Mouse (Mus musculus) embryonic fibroblast, embryonic 13.5 days (primary cell): ENCODE results near the gene Zscan25.
"Not testable (repeated sequence)": the region's sequence is repeated elsewhere in the genome, so short reads cannot be mapped to it uniquely, and the experiment has no call there.

ENCODE experiments used
- CTCF ChIP-seq: IDR thresholded peaks from 2 replicates; pipeline ENCODE4 v1.5.1; 2011; ENCODE audit warnings: mild to moderate bottlenecking, control low read depth, low read length, moderate library complexity, borderline replicate concordance; ENCODE audit not compliant: insufficient read depth
- POLR2A ChIP-seq: IDR thresholded peaks from 2 replicates; pipeline ENCODE4 v1.6.1; 2011; ENCODE audit warnings: low read depth, mild to moderate bottlenecking, control low read depth, low read length, moderate library complexity

DNA sequence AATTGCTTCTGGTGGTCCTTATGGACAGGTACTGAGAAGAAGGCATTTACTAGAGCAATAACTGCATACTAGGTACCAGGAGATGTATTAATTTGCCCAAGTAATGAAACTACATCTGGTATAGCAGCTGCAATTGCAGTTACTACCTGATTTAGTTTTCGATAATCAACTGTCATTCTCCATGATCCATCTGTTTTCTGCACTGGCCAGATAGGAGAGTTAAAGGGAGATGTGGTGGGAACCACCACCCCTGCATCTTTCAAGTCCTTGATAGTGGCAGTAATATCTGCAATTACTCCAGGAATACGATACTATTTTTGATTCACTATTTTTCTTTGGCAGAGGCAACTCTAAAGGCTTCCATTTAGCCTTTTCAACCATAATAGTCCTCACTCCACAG is 6.7 kb upstream of the Zscan25 start:
- not testable (repeated sequence) for TF ChIP-seq POLR2A, CTCF
